Mouse (Mus musculus) MEL-GATA-1-ER (cell line): ENCODE results near the gene Slc35e1.

ENCODE experiments used
- DNase-seq: peaks from one replicate; pipeline ENCODE4 v3.0.0-alpha.2; 2012; ENCODE audit warnings: low read depth; ENCODE audit errors: extremely low read depth

Slc35e1 gene

DNA sequence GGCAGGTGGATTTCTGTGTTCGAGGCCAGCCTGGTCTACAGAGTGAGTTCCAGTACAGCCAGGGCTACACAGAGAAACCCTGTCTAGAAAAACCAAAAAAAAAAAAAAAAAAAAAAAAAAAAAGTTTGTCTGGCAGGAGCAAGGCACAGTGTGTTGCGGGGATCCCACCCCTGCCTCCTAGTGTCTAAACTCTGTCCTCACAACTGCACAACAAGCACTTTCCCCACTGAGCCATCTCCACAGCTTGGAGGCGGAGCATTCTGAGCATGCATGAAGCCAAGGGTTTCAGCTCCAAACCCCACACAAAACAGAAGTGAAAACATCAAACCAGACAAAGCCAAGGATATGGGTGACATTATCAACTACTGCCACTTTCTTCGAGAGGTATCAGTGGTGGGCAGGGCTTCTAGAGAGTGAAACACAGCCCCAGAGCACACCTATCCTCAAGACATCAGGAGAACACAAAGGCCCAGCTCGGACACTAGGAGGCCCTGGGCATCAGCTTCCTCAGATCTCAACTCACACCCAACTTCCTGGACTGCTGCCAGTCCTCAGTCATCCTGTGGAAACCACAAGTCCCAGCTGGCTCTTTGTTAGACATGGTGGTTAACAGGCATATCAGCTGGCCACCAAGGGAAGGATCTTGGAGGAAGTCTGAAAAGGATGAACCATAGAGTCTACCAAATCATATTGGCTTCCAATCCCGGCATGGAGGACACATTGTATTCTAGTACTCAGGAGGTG lies 6.8 kb downstream of the Slc35e1 start:
- no peak for DNase-seq

GRCm38 (mm10) chr8:72474826-72475546 lies 17.4 kb downstream of the Slc35e1 start, which contains the start of gene Cherp:
TSS of gene Cherp (minus strand) at chr8:72475226.
- DNase-seq: peak; percentile 95

- no peak for DNase-seq
These were observed 21.7 kb downstream of the Slc35e1 start for GRCm38 (mm10) chr8:72470684-72471083.

DNA sequence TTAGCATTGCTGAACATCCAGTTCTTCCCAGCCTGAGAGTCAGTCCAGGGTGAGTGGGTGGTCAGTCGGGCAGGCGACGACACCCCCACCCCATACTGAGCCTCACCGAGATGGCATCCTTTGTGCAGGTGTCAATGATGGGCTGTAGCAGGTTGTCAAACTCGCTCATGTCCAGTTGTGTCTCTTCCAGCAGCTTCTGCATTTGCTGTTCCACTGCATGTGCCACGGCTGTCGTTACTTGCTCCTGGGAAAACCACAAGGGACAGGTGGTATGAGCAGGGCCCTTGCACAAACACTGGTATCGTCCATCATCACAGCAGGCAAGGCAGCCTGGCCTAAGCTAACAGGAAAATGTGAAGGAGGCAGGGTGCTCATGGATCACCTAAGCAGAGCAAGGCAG lies 22.4 kb downstream of the Slc35e1 start:
- no peak for DNase-seq

DNA sequence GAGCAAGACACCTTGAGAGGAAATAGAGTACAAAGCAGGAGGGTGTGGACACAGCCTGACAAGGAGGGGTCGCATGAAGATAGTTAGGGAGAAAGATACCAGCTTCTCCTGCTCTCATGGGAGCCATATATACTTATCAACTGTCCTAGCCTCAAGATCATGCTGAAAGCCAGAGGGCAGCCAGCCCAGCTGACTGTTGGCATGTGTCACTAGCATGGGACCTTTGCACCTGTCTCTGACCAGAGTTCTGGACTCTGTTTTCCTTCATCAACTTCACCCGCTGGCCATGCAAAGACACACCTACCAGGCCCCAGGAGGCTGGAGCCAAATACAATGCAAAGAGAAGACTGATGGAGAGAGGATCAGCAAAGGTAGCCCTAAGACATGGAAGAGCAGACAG lies 23.2 kb downstream of the Slc35e1 start:
- no peak for DNase-seq

GRCm38 (mm10) chr8:72464211-72464610 lies 28.2 kb downstream of the Slc35e1 start:
- no peak for DNase-seq

GRCm38 (mm10) chr8:72459881-72460533 lies 32.4 kb downstream of the Slc35e1 start:
- no peak for DNase-seq

DNA sequence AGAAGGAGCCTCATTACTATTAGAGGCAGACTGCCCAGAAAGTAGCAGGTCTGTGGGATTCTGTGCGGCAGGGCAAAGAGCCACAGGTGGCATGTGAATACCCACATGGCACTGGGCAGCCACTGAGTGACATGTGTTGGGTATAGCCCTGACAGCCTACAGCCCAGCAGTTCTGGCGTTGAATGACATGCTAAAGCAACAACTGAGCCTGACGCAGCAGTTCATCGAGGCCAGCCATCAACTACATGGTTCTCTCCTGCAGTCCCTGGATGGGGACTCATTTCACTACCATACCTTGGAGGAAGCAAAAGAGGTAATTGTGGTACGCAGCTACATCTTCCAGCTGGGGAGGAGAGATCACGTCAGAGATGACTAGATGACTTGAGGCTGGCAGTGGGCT lies 34.0 kb downstream of the Slc35e1 start:
- DNase-seq: no peak

GRCm38 (mm10) chr8:72457806-72458205 lies 34.6 kb downstream of the Slc35e1 start:
- DNase-seq: no peak

DNA sequence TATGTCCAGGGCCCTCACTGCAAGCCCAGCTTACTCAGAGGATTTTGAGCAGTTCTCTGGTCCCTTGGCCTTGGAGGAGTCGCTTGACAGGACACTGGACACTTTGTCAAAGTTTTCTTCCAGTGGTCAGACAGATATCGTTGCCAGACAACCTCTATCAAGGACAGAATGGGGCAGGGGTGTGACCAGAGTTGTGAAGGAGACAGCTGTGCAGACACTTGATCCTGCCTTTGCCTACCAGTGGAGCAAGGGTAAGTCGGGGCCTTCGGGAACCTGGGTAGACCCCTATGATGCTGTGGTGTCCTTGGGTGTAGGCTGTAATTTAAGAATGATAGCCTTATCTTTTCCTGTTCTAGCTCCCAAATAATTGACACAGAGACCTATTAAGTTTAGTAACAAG lies 37.1 kb downstream of the Slc35e1 start:
- no peak for DNase-seq

DNA sequence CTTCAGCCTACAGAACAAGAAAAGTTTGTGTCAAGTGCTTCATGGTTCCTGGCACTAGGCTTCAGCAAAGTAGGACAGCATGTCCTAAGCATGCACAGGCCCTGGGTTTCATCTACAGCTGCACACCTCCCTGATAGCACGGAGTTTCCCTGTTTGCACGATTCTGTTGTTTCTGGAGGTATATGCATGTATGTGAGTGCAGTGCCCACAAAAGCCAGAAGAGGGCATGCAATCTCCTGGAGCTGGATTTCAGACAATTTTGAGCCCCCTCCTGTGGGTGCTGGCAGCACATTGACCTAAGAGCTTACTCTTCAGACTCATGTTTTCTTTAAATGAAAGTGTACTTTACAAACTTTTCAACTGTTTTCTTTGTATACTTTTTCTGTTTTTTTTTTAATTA lies 38.5 kb downstream of the Slc35e1 start:
- DNase-seq: no peak

DNA sequence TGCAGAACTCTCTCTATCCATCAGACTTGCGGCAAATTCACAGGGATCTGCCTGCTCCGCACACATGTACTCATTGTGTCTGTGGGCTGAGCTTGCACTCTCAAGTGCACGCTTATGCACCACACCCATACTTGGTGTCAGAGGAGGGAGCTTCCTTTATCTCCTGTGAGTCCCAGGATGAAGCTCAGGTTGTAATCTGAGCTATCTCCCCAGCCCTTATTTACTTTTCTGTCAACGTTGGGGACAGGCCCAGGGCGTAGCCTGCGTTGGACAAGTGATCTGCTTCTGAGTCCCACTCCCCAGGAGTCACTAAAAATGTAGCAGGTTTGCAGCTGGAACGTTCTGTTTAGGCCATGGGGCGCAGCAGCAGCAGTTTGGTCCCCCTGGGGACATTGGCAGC lies 40.9 kb downstream of the Slc35e1 start:
- no peak for DNase-seq

- no peak for DNase-seq
These were observed 47.3 kb downstream of the Slc35e1 start for GRCm38 (mm10) chr8:72445071-72445470.

- no peak for DNase-seq
These were observed 48.4 kb downstream of the Slc35e1 start for GRCm38 (mm10) chr8:72443994-72444350.

- peak; percentile 96 for DNase-seq
These were observed 48.9 kb downstream of the Slc35e1 start, which contains the start of the genes Calr3 and 1700030K09Rik for GRCm38 (mm10) chr8:72443338-72443993. TSS of gene Calr3 (minus strand) at chr8:72443870. TSS of gene 1700030K09Rik (plus strand) at chr8:72443880.

DNA sequence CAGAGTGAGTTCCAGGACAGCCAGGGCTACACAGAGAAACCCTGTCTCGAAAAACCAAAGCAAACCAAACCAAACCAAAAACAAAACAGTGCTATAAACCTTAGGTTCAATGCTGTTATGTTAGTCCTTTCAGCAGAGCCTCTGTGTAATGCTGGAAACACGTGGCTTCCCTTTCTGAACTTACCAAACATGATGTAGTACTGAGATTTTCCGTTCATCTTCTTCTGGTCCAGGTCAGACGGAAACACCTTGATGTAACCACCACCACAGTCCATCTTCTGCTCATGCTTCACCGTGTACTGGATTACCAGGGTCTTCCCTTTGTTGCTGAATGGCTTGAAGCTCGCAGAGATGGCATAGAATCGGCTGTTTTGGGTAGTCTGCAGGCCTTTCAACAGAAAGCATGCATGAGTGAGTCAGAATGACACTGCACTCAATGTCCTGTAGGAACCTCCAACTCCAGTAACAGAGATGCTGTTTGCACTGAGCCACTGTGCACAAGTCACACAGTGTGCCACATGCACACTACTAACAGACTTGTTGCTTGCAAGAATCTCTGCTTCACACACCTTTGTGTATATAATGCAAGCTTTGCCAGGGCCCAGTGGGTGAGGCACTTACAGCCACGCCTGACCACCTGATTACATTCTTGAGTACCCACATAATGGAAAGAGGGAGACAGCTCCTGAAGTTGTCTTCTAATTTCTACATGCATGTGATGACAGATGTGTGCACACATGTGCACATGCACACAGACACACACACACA lies 54.0 kb downstream of the Slc35e1 start:
- DNase-seq: no peak

DNA sequence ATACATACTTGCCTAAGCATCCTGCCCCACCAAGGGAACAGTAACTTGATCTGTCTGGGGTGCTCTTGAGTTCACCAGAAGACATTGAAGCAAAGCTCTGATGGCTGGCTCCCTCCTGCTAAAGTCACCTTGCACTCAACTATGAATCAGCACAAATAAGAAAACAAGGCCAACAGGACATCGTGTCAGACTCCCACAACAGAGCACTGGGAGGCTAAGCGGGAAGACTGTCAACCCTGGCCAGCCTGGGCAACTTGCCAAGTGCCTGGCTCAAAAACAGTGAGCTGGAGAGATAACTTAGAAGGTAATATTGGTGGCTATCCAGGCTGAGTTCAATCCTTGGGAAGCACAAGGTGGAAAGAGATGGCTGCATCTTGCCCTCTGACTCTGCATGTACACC lies 57.5 kb downstream of the Slc35e1 start:
- DNase-seq: no peak
